Mouse (Mus musculus): Measurements from ENCODE around the gene Bhlhe41. TPM values are rescaled to one million over a fixed set of nuclear protein-coding genes. Genes with fewer than 3 reads are reported as not detected.

Gene Bhlhe41
- polyA plus RNA-seq, 2 experiments from 2014 or later: 0.05 to 0.17 TPM

DNA sequence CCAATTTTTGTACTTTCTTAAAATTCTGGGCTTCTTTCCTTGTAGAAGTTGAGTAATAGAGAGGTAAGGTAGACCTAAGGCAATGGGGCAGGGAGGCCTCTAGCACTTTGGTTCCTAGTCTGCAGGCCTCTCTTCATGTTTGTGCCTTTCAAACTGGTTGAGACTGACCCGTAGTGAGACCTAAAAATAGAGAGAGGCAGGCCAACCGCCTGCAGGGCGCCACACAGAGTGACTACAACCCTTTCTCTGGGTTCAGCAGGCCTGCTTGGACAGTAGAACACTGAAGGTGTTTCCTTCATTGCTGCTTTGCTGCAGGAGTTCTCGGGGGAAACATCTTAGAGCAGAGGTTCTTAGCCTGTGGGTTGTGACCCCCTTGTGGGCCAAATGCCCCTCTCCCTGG, 5.6 kb upstream of the Bhlhe41 start:
- ATAC-seq: no peak

DNA sequence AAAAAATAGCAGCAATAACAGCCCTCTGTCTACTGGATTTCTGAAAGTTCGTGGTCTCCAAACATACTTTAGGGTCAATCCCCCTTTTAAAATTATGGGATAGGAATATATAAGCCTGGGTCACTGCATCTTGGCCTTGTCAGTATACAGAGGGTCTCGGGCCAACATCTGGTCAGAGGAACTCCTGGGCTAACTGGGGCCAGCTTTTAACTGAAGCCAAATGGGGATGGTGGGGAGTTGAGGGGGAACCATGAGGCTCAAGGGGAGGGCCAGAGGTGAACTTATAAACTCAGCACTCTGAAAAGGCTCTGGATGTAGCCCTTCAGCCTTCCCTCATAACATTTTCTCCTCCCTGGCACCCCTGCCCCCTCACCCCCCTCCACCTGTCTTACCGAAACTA, 1.8 kb upstream of the Bhlhe41 start:
- no peak for ATAC-seq

GRCm38 (mm10) chr6:145865886-145866851, 811 bp upstream of the Bhlhe41 start:
- no peak for ATAC-seq

DNA sequence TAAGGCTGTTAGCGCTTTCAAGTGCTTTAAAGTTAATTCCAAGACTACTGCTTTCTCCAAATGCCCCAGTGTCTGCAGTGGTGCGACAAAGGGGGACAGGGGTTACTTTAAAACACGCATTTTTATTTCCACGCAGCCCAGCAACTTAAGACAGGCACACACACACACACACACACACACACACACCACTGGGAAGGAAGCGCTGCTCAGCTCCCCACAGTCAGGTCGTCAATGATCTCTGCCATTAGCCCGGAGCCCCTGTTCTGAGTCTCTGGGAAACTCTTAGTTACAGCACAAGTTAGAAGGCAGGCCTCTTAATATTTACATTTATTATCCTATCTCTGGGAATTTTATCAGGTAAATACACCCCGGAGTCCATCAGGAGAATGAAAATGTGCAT, 1.2 kb downstream of the Bhlhe41 start:
- no peak for ATAC-seq

DNA sequence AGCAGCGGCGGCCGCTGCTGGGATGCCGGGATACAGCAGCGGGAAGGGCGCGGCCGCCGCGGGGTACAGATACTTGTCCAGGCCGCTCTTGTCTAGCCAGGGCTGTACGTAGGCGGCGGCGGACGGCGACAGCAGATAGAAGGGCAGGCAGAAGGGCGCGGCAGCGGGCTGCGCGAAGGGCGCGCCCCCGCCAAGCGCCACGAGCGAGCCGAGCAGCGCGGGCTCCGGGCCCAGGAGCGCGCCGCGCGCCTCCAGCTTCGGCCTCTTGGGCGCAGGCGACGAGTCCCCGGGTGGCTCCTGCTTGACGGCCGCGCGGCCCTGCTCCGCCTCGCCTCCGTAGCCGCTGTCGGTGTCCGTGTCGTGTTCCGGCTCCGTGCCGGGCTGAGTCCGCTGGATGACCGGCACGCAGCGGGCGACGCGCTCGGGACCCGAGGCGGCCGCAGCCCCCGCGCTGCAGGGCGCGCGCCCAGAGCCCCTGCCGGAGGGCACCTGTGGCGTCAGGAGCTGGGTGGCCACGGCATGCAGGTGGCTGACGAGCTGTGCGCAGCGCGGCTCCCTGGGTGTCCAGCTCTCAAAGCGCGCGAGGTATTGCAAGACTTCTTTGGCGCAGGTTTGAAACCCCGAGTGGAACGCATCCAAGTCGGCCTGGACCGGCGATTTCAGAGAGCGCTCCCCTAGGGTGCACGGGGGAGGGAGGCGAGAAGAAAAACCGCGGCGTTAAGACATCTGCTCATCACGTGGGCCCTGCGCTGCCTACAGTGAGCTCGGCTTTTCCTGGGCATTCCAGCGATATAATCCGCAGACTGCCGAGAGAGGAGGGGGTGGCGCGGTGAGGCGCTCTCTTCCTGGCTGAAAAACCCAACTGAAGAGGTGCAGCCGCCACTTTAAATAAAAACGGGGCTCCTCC, 2.0 kb downstream of the Bhlhe41 start:
- ATAC-seq: no peak

DNA sequence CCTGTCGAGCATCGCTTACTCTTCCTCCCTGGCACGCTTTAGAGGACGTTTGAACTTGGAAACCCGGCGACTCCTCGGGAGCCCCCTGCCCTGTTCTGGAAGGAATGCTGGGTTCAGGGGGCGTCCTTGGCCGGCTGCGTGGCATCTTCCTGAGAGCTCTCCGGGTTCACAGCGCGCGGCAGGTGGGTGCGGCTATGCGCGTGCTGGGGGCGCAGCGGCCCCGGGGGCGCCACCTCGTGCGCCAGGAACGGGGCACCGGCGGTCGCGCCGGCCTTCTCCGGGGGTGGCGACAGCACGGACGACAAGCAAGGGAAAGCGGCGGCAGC, 2.7 kb downstream of the Bhlhe41 start:
- ATAC-seq: no peak

- no peak for ATAC-seq
Observed at GRCm38 (mm10) chr6:145862321-145862720, 3.0 kb downstream of the Bhlhe41 start.

DNA sequence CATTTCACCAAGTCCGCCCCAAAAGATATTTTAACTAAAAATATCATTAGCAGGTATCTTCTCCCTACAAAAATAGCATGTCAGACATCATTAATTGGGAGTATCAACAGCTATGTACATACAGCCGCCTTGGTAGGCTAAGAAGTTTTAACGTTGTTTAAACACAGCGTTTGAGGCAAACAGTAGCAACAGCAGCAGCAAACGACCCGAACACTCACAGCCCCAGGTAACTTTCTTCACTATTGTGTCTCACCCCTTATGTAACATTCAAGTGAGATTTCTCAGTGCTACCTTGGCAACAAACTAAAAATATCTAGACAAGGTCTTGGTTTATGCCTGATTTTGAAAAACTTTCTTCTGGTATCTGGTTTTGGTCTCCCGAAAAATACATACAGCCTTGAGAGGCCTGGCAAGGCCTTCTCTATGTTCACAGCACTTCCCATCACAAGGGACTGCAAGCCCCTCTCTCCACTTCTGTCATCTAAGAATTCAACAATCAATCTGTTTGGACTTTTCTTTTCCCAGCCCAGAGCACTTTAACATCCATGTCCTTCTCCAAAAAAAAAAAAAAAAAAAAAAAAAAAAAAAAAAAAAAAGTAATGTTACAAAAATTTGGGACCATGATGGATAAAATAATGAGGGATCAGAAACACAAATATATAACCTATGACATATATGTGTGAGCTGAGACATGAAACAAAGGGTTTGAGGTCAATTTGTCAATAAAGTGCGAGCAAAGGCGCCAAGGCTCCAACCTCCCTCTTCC, 3.7 kb downstream of the Bhlhe41 start:
- no peak for ATAC-seq

DNA sequence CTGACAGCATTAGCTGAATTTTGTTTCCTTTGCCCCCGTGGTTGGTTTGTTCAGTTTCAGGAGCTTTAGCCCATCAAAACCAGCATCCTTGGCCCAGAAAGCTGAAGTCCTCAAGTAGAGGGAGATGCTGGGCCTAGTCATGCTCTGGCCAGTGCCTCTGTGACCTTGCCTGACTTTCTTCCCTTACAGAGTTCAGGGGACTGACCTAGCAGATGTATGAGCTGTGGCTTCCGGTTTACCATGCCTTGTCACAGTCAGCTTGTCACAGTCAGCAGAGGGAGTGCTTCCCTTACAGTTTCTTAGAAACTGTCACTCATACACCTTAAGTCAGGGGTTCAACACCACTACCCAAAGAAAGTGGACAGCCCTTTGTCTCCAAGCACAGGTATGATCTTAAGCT, 5.0 kb downstream of the Bhlhe41 start:
- ATAC-seq: peak; percentile 27

GRCm38 (mm10) chr6:145858414-145858813, 6.9 kb downstream of the Bhlhe41 start:
- ATAC-seq: no peak

DNA sequence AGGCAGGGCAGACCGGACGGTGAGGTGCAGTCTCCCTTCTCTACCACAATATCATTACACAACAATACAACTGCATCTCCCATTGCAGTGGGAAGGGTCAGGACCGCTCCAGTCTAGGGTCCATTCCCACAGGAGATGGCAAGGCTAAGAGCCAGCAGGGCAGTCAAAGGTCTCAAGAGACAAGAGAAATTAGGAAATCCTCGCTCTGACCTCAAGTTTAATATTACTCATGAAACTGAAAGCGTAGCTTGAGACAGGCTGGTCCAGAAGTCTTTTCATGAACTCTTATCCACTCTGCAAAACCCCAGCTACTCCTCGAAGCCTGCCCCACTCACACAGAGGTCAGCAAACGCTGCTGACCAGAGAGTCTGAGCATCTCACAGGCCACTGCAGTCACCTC, 7.9 kb downstream of the Bhlhe41 start:
- ATAC-seq: no peak

GRCm38 (mm10) chr6:145855720-145856551, 9.4 kb downstream of the Bhlhe41 start:
- ATAC-seq: peak; percentile 70

GRCm38 (mm10) chr6:145854756-145855155, 10.6 kb downstream of the Bhlhe41 start:
- ATAC-seq: no peak

- no peak for ATAC-seq
Observed at GRCm38 (mm10) chr6:145853356-145854079, 11.8 kb downstream of the Bhlhe41 start.

GRCm38 (mm10) chr6:145852708-145853107, 12.7 kb downstream of the Bhlhe41 start:
- ATAC-seq: no peak

DNA sequence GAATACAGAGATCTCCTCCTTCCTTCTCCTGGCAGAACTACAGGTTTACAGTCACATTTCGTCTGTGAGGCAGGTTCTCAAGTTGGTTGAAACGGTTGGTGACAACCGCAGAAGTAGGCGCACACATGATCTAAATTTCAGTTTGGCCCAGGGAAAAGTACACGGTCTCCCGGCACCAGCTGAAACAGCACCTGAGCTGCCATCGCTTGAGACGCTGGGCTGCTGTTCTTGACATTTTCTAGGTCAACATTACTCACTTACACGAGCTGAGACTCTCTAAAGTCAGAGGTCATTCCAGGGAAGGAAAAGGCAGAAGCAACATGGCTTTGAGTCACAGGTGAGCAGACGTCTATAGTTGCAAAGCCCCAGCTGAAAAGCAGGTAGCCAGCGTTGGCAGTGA, 13.4 kb downstream of the Bhlhe41 start:
- ATAC-seq: no peak

GRCm38 (mm10) chr6:145850789-145851188, 14.6 kb downstream of the Bhlhe41 start:
- ATAC-seq: no peak

DNA sequence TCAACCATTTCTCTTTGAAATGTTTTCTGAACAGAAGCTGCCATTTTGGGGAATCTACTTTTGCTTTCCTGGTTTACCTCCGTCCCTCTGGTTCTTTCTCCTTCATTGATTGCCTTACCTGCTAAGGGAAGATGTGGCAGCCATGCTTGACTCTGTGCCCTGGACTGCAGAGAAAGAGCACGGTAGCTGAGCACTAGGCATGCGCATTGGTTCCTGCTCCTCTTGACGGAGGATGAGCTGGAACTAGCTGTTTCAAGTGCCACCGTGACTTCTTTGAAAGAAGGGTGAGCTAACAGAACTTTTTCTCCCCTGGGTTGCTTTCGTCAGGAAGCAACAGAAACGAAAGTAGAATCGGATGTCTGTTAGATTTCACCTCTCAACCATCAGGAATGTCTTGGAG, 17.7 kb downstream of the Bhlhe41 start:
- ATAC-seq: no peak

DNA sequence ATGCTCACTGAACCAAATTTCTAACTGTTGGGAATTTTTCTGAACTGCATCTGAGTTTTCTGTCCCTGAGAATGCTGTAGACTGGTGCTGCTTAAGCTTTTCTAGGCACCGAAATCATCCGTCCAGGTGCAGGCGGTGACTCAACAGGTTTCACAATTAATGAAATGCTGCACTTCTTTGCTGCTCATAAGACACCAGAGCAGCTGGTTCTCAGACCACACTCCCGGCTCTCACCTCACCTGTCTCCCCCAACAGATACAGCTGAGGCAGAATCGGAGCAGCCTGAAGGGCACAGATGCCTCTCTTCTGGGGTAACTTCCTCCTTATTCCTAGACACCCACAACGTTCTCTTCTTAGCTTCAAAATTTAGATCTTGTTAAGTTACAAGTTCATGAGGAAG, 18.4 kb downstream of the Bhlhe41 start:
- ATAC-seq: no peak

GRCm38 (mm10) chr6:145846076-145846475, 19.3 kb downstream of the Bhlhe41 start:
- ATAC-seq: no peak

DNA sequence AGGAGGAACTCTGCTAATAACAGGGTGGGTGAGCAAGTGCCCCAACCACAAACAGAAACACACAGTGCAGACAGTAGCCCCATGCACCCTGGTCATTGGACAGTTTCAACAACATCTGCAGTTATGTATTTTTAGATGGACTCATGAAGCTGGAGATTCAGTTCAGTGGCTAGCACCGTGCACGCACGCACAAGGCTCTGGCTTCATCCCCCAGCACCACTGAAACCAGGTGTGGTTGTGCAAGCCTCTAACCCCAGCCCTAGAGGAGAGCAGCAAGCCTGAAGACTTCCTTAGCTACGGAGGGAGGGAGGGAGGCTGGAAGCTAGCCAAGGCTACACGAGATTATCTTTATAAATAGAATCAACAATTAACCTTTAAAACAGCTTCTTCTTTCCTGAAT, 19.7 kb downstream of the Bhlhe41 start:
- no peak for ATAC-seq
